Mouse (Mus musculus): Measurements from ENCODE around the gene Adamts4.

DNA sequence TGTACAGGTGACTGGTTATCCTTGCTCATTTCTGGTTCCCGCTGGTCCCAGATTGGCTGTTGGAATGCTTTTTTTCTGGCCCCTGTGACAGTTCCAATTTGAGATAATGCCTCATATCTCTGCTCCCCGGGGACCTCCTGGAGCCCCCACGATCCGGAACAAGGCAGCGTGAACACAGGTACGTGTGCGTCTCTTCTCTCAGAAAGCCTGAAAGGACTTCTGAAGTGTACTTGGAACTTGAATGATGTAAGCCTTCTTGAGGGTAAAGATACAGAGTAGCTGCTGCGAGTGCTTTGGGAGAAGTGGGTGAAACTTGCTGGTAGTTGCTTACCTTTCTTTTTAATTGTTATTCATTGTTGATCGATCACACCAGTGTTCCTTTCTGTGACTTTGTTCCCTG is 21.0 kb downstream of the Adamts4 start:
- TF ChIP-seq POLR2A (IDR thresholded peaks at IDR 0.05; ENCODE audit: extremely low read depth, insufficient read depth, low read length) (no peak), CTCF (IDR thresholded peaks at IDR 0.05; ENCODE audit: low read depth, low read length) (no peak)

Measured in liver, adult 2 months (tissue).